Mouse (Mus musculus): ENCODE measurements around the gene Fndc5. TPM values are rescaled to one million over a fixed set of nuclear protein-coding genes. Genes with fewer than 3 reads are reported as not detected.

Fndc5 gene
- 12.5 and 15.0 TPM in 2 replicates for polyA plus RNA-seq (2015; fragmentation: Nextera tagmentation; extraction: Ambion mirVana)

DNA sequence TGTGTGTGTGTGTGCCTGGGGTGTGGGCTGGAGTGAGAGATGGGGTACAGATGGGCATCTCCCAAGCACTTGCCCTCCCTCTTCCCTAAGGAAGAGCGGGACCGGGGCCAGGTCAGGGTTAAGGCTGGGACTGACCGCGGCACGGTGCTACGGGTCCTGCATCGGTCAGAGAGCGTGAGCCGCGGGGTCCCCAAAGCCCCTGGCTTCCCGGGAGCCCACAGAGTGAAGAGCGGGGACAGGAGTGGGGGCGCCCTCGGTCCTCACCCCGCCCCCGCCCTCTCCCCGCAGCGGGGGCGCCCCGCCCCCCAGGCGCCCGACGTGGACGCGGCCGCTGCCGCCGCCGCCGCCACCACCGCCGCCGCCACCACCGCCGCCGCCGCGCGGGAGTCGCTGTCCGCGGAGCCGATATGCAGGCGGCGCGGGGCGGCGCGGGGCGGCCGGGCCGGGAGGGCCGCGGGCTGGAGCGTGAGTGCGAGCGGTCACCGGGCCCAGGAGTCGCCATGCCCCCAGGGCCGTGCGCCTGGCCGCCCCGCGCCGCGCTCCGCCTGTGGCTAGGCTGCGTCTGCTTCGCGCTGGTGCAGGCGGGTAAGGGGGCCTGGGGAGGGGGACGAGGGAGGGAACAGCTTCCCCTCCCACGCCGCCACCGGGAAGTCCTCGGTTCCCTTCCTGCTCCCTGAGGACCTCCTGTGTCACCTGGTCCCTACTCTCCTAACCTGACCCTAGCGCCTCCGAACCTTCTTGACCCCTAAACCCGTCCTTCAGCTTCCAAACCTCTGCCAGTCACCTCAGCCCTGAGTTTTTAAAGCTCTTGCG lies at the start of gene Fndc5:
Gene Fndc5 (plus strand): TSS at position 421 of the 813 bp plus-strand sequence.
- 0 out of 2 replicates have a peak, but pooled peaks have one; percentile 21 for ATAC-seq (ENCODE audit: low FRiP score, low read depth)
- H3K27me3 ChIP-seq: 0 out of 2 replicates have a peak, but pooled peaks cover 8% of the 10 kb centered on the region
- H3K9me3 ChIP-seq: no peaks in the 10 kb centered on the region
- H3K4me1 ChIP-seq (replicated peaks): peaks cover 27% of the 10 kb centered on the region
- peak within 1 kb of the TSS; percentile 56 for H3K4me3 ChIP-seq
- peak within 1 kb of the TSS; percentile 97 for H3K4me2 ChIP-seq
- WGBS: 3% methylated on average over 21 of the region's 80 CpGs
- peak within 1 kb of the TSS; percentile 67 for H3K9ac ChIP-seq
- H3K36me3 ChIP-seq: no peaks in the 10 kb centered on the region
- no peak within 1 kb of the TSS for H3K27ac ChIP-seq (replicated peaks)

DNA sequence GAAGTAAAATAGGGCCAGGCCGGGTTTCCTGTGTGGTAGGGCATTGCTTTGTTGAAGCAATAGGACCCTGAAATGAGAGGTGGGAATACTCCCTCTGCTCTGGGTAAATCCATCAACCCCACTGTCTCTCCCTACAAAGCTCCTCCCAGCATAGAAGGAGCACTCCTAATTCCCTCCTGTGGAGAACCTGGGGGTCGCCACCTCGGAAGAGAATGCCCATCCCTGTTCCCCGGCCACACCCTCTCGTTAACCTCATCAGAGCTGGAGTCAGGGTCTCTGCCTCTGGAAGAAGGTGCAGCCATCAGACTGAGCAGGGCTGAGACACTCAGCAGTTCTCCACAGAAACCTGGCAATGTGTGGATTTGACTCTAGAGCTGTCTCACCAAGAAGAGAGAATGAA lies 48.9 kb upstream of the Fndc5 start:
- H3K36me3 ChIP-seq: peaks cover 18% of the 10 kb centered on the region
- 54% methylated on average over 5 of the region's 5 CpGs for WGBS
- H3K9me3 ChIP-seq: no peaks in the 10 kb centered on the region
- H3K9ac ChIP-seq: no peak overlapping the region
- no peak overlapping the region for H3K4me2 ChIP-seq
- no peaks in the 10 kb centered on the region for H3K4me1 ChIP-seq (replicated peaks)
- no peak overlapping the region for H3K4me3 ChIP-seq
- no peak overlapping the region for H3K27ac ChIP-seq (replicated peaks)
- ATAC-seq (ENCODE audit: low FRiP score, low read depth): no peak
- no peaks in the 10 kb centered on the region for H3K27me3 ChIP-seq

DNA sequence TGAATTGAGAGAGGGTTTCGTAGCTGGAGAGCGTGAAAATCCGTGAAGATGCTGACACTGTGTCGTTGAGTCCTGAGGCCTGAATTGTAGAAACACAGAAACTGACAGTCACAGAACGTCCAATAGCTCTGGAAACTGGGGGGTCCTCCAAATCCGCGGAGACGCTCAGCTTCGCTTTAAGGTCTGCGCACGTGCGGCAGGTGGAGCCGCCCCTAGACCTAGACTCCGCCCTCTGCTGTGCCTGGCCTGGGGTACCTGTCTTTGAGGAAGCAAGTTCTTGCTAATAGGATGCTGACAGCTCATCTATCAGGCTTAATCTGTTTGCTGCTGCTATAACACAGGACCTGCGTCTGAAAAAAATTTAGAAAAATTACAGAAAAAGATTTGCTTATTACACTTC lies 41.5 kb upstream of the Fndc5 start:
- ATAC-seq (ENCODE audit: low FRiP score, low read depth): no peak
- Histone ChIP-seq H3K36me3 (no peaks in the 10 kb centered on the region), H3K27me3 (no peaks in the 10 kb centered on the region), H3K4me2 (peak overlapping the region; percentile 1; the same call in 1 of the 2 replicates), H3K9me3 (no peaks in the 10 kb centered on the region), H3K4me3 (no peak overlapping the region), H3K4me1 (replicated peaks) (no peaks in the 10 kb centered on the region), H3K9ac (no peak overlapping the region), H3K27ac (replicated peaks) (no peak overlapping the region)
- 37% methylated on average over 15 of the region's 15 CpGs for WGBS

DNA sequence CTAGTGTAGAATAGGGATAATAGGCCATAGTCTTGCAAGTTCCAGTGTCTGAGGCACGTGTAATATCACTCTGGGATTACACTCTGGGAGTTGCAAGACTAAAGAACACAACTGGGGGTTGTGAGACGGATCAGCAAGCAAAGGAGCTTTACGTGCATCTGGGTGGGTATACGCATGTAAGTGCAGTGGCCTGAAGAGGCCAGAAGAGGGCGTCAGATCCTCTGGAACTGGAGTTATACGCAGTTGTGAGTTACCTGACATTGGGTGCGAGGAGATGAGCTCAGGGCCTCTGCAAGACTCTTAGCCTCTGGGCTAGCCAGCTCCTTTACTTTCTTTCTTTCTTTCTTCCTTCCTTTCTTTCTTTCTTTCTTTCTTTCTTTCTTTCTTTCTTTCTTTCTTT lies 39.8 kb upstream of the Fndc5 start:
- no peaks in the 10 kb centered on the region for H3K36me3 ChIP-seq
- no peaks in the 10 kb centered on the region for H3K27me3 ChIP-seq
- H3K9ac ChIP-seq: no peak overlapping the region
- H3K27ac ChIP-seq (replicated peaks): no peak overlapping the region
- 82% methylated on average over 7 of the region's 7 CpGs for WGBS
- H3K4me1 ChIP-seq (replicated peaks): no peaks in the 10 kb centered on the region
- no peak for ATAC-seq (ENCODE audit: low FRiP score, low read depth)
- no peak overlapping the region for H3K4me2 ChIP-seq
- no peaks in the 10 kb centered on the region for H3K9me3 ChIP-seq
- no peak overlapping the region for H3K4me3 ChIP-seq

DNA sequence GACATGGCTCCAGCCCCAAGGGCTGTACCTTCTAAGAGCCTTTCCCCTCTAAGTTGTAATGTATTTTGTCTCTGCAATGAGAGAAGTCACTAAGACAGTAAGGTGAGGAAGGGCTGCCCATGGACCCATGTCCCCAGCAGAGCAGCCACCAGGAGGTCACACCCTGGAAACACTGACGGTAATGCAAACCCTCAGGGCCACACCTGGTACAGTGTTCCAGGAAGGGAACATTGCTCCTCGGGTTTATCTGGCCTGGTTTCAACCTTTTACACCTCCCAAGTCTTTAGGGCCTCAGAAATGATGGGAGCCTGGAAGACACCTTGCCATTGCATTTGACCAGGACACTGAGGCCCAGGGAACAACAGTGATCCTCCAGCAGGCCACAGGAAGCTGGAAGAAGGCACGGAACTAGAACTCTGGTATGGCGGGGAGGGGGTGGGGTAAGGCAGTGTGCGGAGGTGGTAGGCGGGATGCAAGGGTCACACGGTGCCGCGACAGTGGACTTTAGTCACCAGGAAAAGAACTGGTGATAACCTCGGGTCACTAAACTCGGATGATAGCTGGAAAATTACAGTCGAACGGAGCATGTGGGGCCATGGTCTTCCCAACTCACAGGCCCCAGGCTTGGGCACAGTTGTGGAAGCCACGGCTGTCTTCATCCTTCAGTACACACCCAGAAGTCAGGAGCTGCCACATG lies 34.5 kb upstream of the Fndc5 start:
- Histone ChIP-seq H3K4me2 (no peak overlapping the region), H3K9me3 (no peaks in the 10 kb centered on the region), H3K4me1 (replicated peaks) (peaks cover 5% of the 10 kb centered on the region), H3K36me3 (no peaks in the 10 kb centered on the region), H3K9ac (no peak overlapping the region), H3K27ac (replicated peaks) (no peak overlapping the region), H3K27me3 (peaks cover 21% of the 10 kb centered on the region), H3K4me3 (no peak overlapping the region)
- ATAC-seq (ENCODE audit: low FRiP score, low read depth): no peak
- WGBS: 86% methylated on average over 14 of the region's 14 CpGs

DNA sequence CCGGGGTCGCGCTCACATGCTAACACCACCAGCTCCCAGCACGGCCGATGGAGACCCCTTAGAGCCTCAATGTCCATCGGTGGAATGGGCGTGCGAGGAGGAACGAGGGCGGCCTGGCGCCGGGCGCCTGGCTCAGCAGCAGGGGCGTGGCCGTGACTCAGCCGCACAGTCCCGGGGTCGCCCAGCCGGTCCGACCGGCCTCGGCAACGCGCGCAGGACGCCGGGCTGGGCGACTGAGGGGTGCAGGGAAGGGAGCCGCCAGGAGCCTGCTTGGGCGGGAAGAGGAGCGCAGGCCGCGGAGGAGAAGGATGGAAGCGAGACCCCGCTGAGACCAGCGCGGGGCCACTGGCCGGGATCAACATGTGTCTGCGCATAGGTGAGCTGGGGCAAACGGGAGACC lies 31.4 kb upstream of the Fndc5 start, which contains the start of gene Tmem54:
Gene Tmem54 (plus strand): TSS at position 193 of the 400 bp plus-strand sequence.
- Histone ChIP-seq H3K4me3 (peak within 1 kb of the TSS; percentile 23), H3K27me3 (peaks cover 21% of the 10 kb centered on the region), H3K9me3 (no peaks in the 10 kb centered on the region), H3K27ac (replicated peaks) (no peak within 1 kb of the TSS), H3K36me3 (no peaks in the 10 kb centered on the region), H3K4me1 (replicated peaks) (peaks cover 5% of the 10 kb centered on the region), H3K9ac (no peak within 1 kb of the TSS), H3K4me2 (peak within 1 kb of the TSS; percentile 50)
- ATAC-seq (ENCODE audit: low FRiP score, low read depth): no peak
- 2% methylated on average over 40 of the region's 40 CpGs for WGBS

DNA sequence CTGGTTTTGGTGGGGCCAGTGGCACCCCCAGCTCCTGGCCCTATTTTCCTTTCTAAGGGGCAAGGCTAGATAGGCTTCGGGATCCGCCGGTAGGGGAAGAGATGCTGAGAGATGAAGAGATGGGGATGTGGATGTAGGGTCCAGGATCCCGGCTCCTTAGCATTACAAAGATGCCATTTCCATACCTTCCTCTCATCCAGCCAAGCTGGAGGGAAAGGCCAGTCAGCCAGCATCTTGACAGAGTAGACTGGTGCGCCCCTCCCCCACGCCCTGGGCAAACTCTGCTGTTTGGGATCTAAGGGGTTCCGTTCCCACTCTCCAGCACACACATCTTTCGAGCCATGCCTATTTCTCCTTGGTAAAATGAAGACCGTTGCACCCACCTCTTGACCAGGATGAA lies 30.7 kb upstream of the Fndc5 start:
- 20% methylated on average over 9 of the region's 9 CpGs for whole genome bisulfite sequencing
- Histone ChIP-seq H3K9ac (no peak overlapping the region), H3K27ac (replicated peaks) (no peak overlapping the region), H3K4me1 (replicated peaks) (peaks cover 5% of the 10 kb centered on the region), H3K4me3 (no peak overlapping the region), H3K27me3 (peaks cover 21% of the 10 kb centered on the region), H3K9me3 (no peaks in the 10 kb centered on the region), H3K4me2 (no peak overlapping the region), H3K36me3 (no peaks in the 10 kb centered on the region)
- no peak for ATAC-seq (ENCODE audit: low FRiP score, low read depth)

DNA sequence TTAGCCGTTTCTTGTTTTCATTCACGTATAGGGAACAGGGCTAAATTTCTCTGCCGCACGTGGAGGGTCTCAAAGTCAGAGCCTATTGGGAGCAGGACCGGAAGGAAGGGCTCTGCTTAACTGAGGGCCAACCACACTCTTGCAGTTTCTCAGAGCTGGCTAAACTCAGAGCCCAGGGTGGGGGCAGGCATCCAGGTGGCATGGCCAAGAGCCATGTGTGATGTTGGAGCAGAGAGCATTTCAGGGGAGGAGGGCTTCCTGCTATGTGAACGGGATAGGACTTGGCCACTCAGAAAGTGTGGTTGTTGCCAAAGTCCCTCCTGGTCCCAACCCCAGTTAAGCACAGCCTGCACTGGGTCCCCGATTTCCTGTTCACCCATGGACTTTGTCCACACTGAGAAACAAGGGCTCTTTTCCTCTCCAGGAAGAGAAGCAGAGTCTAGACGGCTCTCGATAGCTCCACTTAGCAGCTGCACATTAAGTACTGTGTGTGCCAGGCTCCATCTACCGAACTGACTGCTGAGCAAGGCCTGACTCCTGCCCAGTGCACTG lies 29.4 kb upstream of the Fndc5 start:
- Histone ChIP-seq H3K4me3 (no peak overlapping the region), H3K27ac (replicated peaks) (no peak overlapping the region), H3K4me1 (replicated peaks) (peaks cover 9% of the 10 kb centered on the region), H3K27me3 (peaks cover 21% of the 10 kb centered on the region), H3K36me3 (no peaks in the 10 kb centered on the region), H3K9me3 (no peaks in the 10 kb centered on the region), H3K4me2 (no peak overlapping the region), H3K9ac (no peak overlapping the region)
- 70% methylated on average over 10 of the region's 10 CpGs for WGBS
- no peak for ATAC-seq (ENCODE audit: low FRiP score, low read depth)

DNA sequence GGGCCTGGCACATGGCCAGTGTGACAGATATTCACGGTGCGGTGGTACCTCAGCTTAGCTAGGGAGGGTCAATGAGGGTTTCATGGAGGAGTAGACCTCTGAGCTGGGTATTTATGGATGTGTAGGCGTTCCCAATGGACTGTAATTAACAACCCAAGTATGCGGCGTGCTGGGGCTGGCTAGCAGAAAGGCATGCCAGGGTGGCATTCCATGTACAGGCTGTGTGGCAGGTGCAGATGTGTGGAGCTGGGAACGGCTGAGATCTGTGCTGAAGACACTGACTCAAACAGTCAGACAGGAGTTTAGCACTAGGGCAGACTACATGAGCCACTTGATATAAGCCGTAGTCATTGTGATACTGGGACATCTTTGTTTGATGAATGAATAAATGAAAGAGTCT lies 28.2 kb upstream of the Fndc5 start:
- Histone ChIP-seq H3K36me3 (no peaks in the 10 kb centered on the region), H3K27me3 (peaks cover 21% of the 10 kb centered on the region), H3K9me3 (no peaks in the 10 kb centered on the region), H3K4me2 (no peak overlapping the region), H3K27ac (replicated peaks) (no peak overlapping the region), H3K4me1 (replicated peaks) (peaks cover 21% of the 10 kb centered on the region), H3K9ac (no peak overlapping the region), H3K4me3 (no peak overlapping the region)
- WGBS: 72% methylated on average over 7 of the region's 7 CpGs
- ATAC-seq (ENCODE audit: low FRiP score, low read depth): no peak

DNA sequence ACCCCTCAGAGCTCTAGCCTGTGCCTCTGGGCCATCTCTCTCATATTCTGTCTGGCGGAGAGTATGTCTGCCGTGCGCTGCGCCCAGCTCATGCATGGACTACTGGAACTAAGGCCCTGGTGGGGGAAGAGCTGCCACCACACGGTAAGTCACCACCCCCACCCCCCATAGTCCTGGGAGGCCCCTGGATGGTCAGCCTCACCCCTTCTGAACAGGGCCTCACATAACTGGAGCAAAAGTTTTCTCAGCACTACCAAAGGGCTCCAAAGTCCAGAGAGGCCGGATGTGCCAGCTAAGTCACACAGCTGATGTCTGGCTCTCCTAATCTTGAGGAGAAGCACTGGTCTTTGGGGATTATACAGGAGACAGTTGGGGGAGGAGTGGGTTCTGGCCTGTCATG lies 26.0 kb upstream of the Fndc5 start:
- H3K27ac ChIP-seq (replicated peaks): no peak overlapping the region
- 92% methylated on average over 6 of the region's 6 CpGs for WGBS
- no peak overlapping the region for H3K4me3 ChIP-seq
- H3K4me2 ChIP-seq: no peak overlapping the region
- no peak for ATAC-seq (ENCODE audit: low FRiP score, low read depth)
- no peaks in the 10 kb centered on the region for H3K36me3 ChIP-seq
- H3K27me3 ChIP-seq: peaks cover 10% of the 10 kb centered on the region
- no peak overlapping the region for H3K9ac ChIP-seq
- H3K9me3 ChIP-seq: no peaks in the 10 kb centered on the region
- H3K4me1 ChIP-seq (replicated peaks): peaks cover 23% of the 10 kb centered on the region

DNA sequence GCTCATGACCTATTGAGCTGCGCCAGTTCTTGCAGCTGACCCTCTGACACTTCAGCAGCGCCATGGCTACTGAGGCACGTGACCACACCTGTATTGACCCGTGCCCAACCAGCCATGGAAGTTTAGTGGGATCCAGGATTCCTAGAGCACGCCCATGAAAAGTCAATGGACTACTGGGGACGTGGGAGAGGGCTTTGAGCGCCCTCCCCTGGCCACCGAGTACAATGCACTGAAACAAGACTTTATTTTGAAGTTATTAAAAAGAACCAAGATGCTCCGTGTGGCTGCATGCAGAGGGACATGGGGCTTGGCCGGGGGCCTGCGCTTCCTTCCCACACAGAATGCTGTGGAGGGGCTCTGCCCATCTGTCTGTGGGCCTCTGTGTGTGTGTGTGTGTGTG lies 25.4 kb upstream of the Fndc5 start:
- no peak overlapping the region for H3K4me3 ChIP-seq
- H3K4me1 ChIP-seq (replicated peaks): peaks cover 27% of the 10 kb centered on the region
- no peaks in the 10 kb centered on the region for H3K9me3 ChIP-seq
- H3K36me3 ChIP-seq: no peaks in the 10 kb centered on the region
- H3K9ac ChIP-seq: no peak overlapping the region
- WGBS: 56% methylated on average over 11 of the region's 11 CpGs
- H3K27me3 ChIP-seq: peaks cover 4% of the 10 kb centered on the region
- no peak for ATAC-seq (ENCODE audit: low FRiP score, low read depth)
- no peak overlapping the region for H3K27ac ChIP-seq (replicated peaks)
- no peak overlapping the region for H3K4me2 ChIP-seq

DNA sequence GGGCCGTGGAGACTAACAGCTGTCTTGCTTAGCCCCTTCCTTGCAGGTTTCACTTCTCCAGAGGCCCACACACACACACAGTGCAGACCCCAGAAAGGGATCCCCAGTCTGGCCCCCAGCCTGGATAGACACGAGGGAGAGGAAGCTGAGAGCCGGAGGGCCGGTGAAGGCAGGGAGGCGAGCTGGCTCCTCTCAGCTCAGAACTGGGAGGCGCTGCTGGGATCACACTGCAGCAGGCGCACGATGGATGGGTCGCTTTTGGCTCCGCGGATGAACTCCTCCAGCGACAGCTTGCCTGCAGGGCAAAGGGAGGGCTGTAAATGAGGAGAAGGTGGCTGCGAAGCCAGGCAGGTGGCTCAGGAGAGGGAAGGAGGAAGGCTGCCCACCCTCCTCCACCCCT lies 24.6 kb upstream of the Fndc5 start:
- H3K9me3 ChIP-seq: no peaks in the 10 kb centered on the region
- H3K27me3 ChIP-seq: no peaks in the 10 kb centered on the region
- peak overlapping the region; percentile 26; the same call in 1 of the 2 replicates for H3K4me2 ChIP-seq
- no peak overlapping the region for H3K4me3 ChIP-seq
- H3K9ac ChIP-seq: no peak overlapping the region
- 37% methylated on average over 13 of the region's 13 CpGs for whole genome bisulfite sequencing
- peaks cover 27% of the 10 kb centered on the region for H3K4me1 ChIP-seq (replicated peaks)
- no peaks in the 10 kb centered on the region for H3K36me3 ChIP-seq
- no peak for ATAC-seq (ENCODE audit: low FRiP score, low read depth)
- H3K27ac ChIP-seq (replicated peaks): no peak overlapping the region

Measured in hindbrain, embryonic 15.5 days (tissue).